Mouse (Mus musculus): ENCODE data around the gene Smarce1.

The Smarce1 gene

DNA sequence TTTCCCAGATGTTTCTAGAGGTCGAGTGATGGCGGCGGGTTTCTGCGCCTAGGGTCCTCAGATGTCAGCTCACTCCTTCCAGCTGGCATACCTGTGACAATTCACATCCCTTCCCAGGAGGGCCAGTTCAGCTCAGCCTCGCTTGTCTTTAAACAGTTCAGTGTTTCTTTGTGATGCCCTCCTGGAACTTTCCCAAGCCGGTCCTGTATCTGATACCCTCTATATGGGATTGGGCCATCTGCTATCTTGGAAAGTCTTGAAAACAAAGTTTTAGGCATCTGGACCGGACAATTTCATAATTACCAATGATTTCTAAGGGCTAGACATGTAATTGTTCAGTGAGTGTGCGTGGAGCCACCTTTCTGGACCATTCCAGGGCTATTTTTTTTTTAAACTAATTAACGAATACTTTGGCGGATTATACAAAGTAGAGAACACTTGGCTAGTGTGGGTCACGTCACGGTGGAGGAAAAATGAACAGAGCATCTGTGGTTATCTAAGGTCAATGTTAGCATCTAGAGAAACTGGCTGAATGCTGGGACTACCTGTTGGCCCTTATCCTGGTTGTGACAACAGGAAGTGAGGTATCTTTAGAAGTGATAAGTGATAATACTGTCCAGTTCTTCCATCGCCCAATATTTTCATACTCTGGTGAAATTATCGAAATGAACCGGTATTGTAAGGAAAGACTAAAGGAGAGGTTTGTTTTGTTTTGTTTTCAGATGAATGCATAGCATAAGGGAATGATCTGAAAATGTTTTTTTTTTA is 416 bp upstream of the Smarce1 start:
- in situ Hi-C loops (cut with MboI; ENCODE audit: unreplicated experiment in 2 of 2), result no loop called here

DNA sequence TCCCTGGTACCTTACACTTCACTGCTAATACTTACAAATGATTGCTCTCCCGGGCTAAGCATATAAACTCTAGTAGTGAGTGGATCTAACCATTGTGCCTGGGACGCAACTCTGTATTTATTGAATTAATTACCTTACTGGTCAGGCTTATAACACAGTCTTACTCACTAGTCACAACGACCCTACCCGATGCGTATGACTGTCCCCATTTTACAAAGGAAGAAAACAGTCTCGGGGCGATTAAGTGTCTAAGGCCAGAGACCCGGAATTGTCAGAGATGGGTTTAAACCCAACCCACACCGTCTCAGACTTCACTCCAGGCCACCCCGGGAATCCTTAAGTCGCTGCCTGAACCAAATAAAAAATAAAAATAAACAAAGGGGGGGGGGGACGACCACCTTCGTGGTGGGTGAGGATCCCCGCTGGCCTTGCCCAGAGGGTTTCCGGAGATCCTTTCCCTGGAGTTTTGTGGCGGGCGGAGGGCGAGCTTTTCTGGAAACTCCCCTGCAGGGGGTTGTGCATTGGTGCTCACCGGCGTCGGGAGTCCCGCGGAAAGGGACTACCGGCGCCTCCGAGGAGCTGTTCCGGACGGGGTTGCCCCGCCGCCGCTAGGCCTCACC is 1.1 kb downstream of the Smarce1 start:
- in situ Hi-C loops (cut with MboI; ENCODE audit: unreplicated experiment in 2 of 2), result no loop called here

DNA sequence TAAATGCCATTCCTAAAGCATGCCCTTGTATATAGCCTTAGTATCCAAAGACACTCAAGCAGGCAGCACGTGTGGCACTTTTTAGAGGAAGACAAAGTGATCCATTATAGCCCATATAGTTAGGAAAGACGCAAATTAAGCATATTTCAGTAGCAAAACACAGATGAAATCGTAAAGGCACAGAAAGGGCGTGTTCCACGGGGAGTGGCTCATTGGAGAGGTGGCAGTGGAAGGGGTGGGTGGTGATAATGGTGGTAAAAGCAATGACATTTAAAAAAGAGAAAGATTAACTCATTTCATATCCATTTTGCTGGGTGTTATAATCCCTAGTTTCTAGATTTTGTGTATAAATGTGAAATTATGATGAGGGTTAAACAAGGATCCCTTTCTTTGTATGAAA is 4.5 kb downstream of the Smarce1 start:
- in situ Hi-C loops (cut with MboI; ENCODE audit: unreplicated experiment in 2 of 2), result no loop called here

DNA sequence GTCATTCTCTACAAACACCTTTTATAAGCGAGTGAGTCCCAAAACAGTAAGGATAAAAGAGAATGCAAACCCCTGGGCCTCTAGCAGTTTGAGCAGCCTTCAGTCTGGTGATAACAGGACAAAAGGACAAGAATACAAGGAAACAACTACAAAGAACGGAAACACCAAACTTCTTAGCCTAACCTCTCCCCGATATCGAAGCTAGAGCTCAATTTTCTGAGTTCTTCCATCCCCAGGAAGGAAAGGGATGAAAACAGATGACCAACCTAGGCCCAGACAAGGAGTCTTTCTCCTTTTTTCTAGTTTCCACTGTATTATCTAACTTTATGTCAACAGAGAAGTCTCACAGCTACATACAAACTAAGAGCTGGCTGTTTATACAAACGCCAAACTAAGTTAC is 7.5 kb downstream of the Smarce1 start:
- in situ Hi-C loops (cut with MboI; ENCODE audit: unreplicated experiment in 2 of 2), result no loop called here

DNA sequence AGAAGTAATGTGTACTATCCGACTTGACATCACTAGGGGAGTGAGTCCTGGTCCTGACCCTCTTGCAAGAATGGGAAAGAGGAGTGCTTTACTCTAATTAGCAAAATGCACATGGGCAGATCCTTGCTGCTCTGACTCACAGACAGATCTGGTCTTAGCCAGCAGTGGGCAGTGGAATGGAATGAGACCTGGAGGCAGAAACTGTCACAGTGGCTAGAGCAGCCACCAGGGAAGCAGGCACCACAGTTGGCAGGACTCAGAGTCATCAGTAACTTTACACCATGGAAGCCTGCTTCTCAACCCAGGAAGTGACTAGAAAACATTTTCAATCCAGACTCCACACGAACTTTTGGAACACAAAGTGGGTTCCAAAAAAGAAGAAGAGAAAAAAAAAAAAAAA is 9.0 kb downstream of the Smarce1 start:
- in situ Hi-C loops (cut with MboI; ENCODE audit: unreplicated experiment in 2 of 2), result no loop called here

DNA sequence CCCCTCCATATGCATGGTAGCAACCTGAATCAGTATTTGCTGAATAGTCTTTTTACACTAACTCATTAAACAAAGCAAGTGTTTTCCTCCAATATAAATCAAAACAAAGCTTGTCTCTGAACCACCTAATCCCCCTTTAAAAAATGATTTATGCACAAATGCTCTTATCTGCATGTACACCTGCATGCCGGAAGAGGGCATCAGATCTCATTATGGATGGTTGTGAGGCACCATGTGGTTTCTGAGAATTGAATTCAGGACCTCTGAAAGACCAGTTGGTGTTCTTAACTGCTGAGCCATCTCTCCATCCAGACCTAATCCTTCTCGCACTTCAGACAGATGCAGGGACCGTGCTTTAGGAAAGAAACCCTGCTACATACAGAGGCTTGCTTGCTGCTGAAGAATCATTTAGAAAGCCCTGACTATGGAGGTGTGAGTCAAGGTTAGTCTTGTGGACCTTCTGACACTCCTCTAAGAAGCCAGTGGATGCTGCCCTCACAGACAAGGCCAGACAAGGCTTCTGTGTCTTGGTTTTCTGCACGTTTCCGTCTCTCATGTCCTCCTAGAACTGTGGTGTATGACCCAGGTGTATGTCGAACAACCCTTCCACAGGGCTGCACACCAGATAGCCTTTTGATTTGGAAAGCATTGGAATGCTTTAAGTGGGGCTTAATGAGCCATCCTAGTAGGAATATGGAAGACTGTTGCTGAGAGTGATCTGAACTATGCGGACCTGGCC is 13.4 kb downstream of the Smarce1 start:
- in situ Hi-C loops (cut with MboI; ENCODE audit: unreplicated experiment in 2 of 2), result no loop called here

DNA sequence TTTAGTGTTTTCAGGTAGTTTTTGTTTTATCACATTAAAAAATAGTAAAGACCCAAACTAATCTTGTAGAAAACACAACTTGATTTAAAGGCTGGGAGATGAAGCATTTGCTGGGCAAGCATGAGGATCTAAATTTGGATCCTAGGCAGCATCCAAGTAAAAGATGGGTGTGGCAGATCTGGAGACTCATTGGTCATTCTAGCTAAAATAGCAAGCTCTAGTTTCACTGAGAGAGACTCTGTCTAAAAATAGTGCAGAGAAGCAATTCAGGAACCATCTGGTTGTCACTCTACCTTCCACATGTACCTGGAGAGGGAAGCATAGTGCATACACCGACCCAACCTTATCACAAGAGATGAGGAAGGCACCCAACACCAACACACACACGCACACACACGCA is 14.6 kb downstream of the Smarce1 start:
- in situ Hi-C loops (cut with MboI; ENCODE audit: unreplicated experiment in 2 of 2), result no loop called here

DNA sequence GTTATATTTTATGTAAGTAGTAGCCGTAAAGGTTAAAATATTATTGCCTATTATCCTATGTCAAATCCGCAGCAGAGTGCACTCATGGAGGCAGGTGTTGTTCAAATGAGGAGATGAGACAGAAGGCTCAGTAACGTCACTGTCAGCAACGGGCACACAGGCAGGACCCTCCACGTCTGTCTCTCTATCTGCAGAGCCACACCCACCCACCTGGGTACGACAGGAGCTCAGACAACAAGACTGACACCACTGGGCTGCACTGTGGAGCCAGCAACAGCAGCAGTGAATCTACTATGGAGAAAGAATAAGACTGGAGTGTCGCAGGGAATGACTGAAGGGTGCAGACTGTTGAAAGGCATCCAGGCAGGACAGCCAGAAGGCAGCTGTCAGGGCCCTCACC is 18.1 kb downstream of the Smarce1 start:
- in situ Hi-C loops (cut with MboI; ENCODE audit: unreplicated experiment in 2 of 2), result no loop called here

DNA sequence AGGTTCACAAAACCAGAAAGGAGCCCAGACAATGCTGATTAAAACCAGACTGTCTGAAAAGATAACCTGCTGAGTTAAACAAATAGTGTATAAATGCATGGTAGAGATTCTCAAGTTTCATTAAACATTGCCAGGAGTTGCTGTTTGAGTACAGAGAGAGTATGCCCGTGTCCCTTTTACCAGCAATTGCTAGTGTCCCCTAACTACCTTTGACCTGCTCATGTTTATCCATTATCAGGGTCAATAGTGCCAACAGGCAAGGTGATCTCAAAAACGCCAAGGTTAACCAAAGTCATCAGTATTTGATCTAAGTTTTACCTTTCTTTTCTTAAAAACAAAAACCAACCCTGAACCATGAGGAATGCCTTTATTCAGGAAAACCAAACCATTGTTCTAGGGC is 18.9 kb downstream of the Smarce1 start:
- in situ Hi-C loops (cut with MboI; ENCODE audit: unreplicated experiment in 2 of 2), result no loop called here

DNA sequence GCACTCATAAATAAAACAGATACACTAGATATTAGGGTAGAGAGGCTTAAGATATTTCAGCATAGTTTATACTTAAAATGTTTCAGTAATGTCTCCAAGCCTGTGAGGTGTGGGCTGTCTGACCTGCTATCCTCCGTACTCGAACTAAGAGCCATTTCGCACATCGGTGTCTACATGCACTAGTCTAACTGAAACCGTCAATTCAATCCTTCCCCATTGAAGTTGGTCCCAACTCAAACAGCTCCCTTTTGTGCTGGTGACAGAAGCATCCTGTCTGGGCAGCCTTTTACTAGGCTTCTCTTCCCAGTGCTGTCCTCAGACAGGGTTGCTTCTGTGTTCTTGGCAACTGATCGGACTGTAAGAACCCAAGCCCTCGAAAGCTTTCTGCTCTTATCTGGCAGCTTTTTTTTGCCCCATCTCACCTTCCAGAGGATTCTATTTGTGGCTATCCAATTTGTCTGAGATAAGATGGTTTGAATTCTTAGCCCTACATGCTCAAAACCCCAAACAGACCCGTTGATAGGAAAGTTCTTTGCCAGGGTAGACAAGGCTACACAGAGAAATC is 22.6 kb downstream of the Smarce1 start:
- in situ Hi-C loops (cut with MboI; ENCODE audit: unreplicated experiment in 2 of 2), result no loop called here

DNA sequence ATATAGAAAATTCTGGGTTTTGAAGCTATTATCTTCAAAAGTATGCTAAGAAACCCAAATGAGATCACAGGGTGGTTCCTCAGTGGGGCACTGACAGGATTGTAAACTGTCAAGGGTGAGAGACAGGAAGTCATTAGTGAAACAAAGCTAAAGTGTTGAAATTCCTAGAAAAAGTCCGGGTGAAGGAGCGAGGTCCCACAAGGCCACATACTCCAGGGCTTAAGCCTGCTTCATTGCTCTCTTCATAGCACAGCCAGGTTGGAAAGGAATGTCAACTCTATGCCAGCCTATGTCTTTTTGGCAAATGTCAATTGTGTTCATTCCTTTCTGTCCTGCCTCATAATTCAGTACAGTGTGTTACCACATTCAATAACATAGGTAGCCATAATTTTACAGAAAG is 23.4 kb downstream of the Smarce1 start:
- in situ Hi-C loops (cut with MboI; ENCODE audit: unreplicated experiment in 2 of 2), result no loop called here

DNA sequence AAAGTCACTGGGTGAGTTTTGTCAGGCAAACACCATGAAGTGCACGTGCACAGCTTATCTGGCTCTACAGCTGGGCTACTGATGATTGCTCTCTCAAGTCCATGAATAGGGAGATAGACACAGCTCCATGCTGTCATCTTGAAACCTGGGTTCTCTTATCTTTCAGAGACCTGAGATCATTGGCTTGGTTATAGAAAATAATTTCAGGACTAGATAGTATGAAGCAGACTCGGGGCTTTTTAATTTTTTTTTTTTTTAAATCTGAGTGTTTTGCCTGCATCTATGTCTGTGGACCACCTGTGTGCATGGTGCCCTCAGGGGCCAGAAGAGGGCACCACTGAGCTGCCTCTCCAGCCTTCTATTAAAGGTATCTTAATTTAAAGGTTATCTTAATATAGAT is 23.9 kb downstream of the Smarce1 start:
- in situ Hi-C loops (cut with MboI; ENCODE audit: unreplicated experiment in 2 of 2), result no loop called here

DNA sequence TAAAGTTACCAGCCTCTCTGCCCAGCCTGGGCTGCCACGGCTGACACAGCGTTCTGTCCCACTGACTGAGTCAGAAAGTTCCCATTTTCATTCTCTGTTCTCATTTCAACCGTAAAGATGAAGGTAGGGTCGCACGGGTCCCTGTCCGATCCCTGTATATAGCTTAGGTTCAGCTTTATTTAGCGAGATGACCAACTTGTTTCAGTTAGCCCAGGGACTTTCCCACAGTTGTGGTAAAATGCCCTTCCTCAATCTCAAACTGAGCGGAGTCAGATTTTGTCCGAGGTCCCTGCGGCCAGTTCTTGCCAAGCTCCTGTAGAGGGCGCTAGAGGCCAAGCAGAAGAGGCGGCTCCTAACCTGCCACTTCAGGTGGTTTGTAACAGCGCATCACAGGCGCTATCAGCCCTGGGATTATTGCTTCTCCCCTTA is 41.6 kb downstream of the Smarce1 start:
- in situ Hi-C loops (cut with MboI; ENCODE audit: unreplicated experiment in 2 of 2), result loop anchor here (5.0 to 10.0 kb wide), 2 partner anchors 37 to 54 kb away; no protein-coding TSS in a partner anchor

DNA sequence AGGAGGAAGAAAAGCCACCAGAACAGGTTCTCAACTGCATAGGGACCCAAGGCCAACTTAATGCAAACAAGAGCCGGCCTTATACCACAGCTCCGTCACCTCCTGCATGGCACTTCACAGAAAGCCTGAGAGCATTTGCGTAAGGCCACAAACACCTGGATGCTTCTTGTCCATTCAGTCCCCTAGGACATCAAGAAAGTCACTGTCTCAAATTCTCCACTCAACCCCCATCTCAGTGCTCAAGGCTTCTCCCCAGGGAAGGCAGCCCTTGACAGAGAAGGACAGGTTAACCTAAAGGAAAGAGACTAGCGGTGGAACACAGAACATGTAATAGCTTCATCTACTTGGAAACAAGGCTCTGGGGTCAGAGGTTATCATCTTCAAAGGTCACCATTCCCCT is 43.5 kb downstream of the Smarce1 start:
- in situ Hi-C loops (cut with MboI; ENCODE audit: unreplicated experiment in 2 of 2), result loop anchor here (5.0 to 10.0 kb wide), 2 partner anchors 35 to 53 kb away; no protein-coding TSS in a partner anchor

DNA sequence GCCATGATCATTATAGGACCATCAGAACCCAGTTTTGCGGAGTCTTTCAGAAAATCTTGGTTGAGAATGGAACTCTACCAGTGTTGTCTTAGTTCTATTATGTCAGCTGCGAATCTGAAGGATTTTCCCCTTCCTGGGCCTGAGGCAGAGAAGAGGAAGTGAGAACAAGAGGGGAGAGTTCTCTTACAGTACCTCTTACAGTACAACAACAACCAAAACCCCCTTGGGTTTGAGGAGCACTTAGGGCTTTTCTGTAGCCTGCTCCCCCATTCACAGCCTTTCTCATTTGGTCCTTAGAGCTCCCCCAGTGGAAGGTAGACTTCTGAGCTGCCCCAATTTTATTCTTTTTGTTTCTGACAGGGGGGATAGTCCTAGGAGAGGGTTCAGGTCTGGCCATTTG is 44.0 kb downstream of the Smarce1 start:
- in situ Hi-C loops (cut with MboI; ENCODE audit: unreplicated experiment in 2 of 2), result loop anchor here (5.0 to 10.0 kb wide), 2 partner anchors 35 to 52 kb away; no protein-coding TSS in a partner anchor

DNA sequence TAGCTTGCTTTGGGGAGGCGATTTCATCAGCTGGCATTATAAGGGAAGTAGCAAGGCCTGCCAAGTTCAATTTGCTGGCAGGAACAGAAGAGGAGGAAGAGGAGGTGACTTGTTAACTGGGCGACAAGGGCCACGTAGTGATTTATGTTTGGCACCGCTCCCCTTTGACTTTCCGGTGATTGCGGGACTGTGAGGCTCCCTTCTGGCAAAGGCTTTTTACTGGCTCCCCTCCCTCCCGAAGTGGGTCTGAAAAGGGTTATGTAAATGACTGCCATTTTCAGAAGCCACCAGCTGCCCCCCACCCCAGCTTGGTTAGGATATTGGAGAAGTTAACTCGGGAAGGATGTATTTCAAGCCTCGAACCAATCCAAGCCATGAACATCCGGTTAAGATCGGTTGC is 48.2 kb downstream of the Smarce1 start:
- in situ Hi-C loops (cut with MboI; ENCODE audit: unreplicated experiment in 2 of 2), result loop anchor here in 1 of 2 experiments (10.0 kb wide), 1 partner anchor 48 kb away; no protein-coding TSS in a partner anchor

DNA sequence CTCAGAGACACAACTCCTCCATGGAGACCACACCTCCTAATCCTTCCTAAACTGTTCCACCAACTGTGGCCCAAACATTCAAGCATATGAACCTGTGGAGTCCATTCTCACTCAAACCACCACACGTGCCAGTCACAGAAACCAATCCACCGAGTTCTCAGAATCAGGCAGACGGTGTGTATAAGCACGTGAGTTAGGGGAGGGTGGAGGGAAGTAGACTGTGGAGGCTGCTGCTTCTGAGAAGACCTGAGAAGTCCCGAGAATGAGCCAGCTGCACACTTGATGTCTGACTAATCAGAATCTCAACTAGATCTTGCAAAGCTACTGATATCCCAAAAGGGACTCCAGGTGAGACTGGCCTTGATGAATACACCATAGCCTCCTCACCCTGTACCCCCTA is 50.7 kb downstream of the Smarce1 start:
- in situ Hi-C loops (cut with MboI; ENCODE audit: unreplicated experiment in 2 of 2), result loop anchor here in 1 of 2 experiments (10.0 kb wide), 1 partner anchor 45 kb away; no protein-coding TSS in a partner anchor

DNA sequence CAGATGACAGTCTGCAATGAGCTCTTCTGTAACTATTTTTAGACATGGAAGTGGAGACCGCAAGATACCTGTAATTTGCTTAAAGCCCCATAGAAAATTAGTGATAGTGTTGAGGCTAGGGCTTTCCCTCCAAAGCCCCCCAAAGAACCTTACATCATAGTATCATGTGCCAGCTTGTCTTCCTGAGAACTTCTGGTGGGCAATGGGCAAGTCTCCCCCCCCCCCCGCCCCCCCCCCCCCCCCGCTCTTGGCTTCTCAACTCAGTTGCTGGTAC is 53.0 kb downstream of the Smarce1 start:
- in situ Hi-C loops (cut with MboI; ENCODE audit: unreplicated experiment in 2 of 2), result no loop called here

DNA sequence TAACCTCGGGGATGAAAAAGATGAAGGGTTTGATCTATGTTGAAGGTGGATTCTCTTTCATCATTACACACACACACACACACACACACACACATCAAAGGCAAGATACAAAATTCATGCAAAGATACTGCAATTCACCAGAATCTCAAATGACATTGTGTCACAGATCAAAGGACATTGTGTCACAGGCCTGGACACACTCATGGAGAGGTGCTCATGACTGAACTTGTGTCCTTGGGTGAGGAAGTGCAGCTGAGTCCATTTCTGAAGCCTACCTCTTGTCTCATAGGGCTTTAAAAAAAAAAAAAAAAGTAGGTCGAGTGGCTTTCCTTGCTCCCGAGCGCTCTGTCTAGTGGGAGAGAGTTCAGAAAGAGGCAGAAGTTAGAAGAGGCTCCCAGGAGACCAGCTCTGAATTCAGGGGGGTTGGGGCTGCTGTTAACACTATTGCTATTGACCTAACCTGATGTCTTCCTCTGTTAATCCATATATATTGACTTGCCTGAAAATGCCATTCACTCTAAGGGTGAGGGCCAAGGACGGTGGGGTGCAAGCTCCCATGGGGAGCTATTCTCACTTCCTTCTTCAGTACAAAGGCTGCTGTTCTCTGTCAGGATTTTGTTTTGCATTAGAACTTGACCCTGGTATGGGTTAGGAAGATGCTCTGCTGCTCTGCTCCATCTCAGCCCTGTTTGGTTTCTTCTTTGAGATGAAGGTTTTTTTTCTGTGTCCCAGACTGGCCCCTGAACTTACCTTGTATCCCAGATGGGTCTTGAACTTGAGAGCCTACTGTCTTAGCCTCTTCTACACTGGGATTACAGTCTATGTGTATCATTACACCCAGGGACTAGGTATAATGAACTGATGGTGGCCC is 53.5 kb downstream of the Smarce1 start:
- in situ Hi-C loops (cut with MboI; ENCODE audit: unreplicated experiment in 2 of 2), result no loop called here

DNA sequence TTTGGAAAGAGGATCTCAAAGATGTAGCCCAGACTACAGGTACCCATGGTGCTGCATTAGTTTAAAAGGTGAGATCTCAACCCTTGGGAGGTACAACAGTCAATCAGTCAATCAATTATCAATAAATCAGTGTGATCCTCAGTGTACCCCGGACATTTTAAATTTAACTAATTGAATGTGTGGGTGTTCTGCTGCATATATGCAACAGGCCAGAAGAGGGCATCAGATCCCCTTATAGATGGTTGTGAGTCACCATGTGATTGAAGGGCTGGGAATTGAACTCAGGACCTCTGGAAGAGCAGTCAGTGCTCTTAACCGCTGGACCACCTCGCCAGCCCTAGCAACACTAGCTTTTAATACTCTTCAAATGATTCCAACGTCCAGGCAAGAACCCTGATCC is 58.8 kb downstream of the Smarce1 start:
- in situ Hi-C loops (cut with MboI; ENCODE audit: unreplicated experiment in 2 of 2), result no loop called here
